Mouse (Mus musculus) hindbrain, postnatal 0 days (tissue): ENCODE data around the gene Cryab. TPM values are rescaled to one million over a fixed set of nuclear protein-coding genes. Genes with fewer than 3 reads are reported as not detected.

Source experiments
- ATAC-seq: fragments of 200-750 bp; cut with Nextera tagmentation; 2 replicates; pipeline ENCODE4 v1.8.0; 2017; ENCODE audit warnings: mild to moderate bottlenecking, moderate TSS enrichment, moderate library complexity
- DNase-seq: peaks from one replicate; pipeline ENCODE4 v3.0.0-alpha.2; 2015; ENCODE audit warnings: low spot score
- H3K27ac ChIP-seq: fragments of 300-500 bp; sonication (generic); 2 replicates; pipeline ENCODE4 v1.5.1; 2014; ENCODE audit warnings: mild to moderate bottlenecking
- H3K27me3 ChIP-seq: fragments of 300-500 bp; sonication (generic); 2 replicates; pipeline ENCODE4 v1.6.1; 2014; ENCODE audit warnings: low read length, mixed read lengths; ENCODE audit not compliant: insufficient read depth
- H3K36me3 ChIP-seq: fragments of 300-500 bp; sonication (generic); 2 replicates; pipeline ENCODE4 v1.6.1; 2014; ENCODE audit warnings: low read length, mixed read lengths; ENCODE audit not compliant: insufficient read depth
- H3K4me1 ChIP-seq: fragments of 300-500 bp; sonication (generic); 2 replicates; pipeline ENCODE4 v1.6.1; 2014; ENCODE audit warnings: antibody characterized with exemption, low read length, mixed read lengths; ENCODE audit not compliant: insufficient read depth
- H3K4me2 ChIP-seq: fragments of 300-500 bp; sonication (generic); 2 replicates; pipeline ENCODE4 v1.6.1; 2014; ENCODE audit warnings: low read depth, mild to moderate bottlenecking, low read length, moderate library complexity, mixed read lengths
- H3K4me3 ChIP-seq: fragments of 300-500 bp; sonication (generic); 2 replicates; pipeline ENCODE4 v1.5.1; 2014; ENCODE audit warnings: low read length
- H3K9ac ChIP-seq: fragments of 300-500 bp; sonication (generic); replicated peaks from 2 replicates; pipeline ENCODE4 v1.6.1; 2014; ENCODE audit warnings: mild to moderate bottlenecking, low read length, moderate library complexity, mixed read lengths
- H3K9me3 ChIP-seq: fragments of 300-500 bp; sonication (generic); 2 replicates; pipeline ENCODE4 v1.6.1; 2016; ENCODE audit warnings: low read length, mixed read lengths
- CTCF ChIP-seq: IDR thresholded peaks from 2 replicates; pipeline ENCODE4 v1.5.1; 2016; ENCODE audit warnings: antibody characterized with exemption, control low read depth, low read depth
- WGBS: fragments of 180-500 bp; shearing (Covaris S2); extraction: QIAGEN DNeasy Blood & Tissue Kit; methylation state at CpG from one replicate; pipeline ENCODE4 v1.1.7; 2014; 5-methylcytosine and 5-hydroxymethylcytosine counted together
- polyA plus RNA-seq: library from polyadenylated mRNA; unstranded; fragments of >200 nt; fragmentation: Nextera tagmentation; extraction: Ambion mirVana; gene quantifications from 2 replicates; pipeline ENCODE4 v1.2.1, GENCODE M21; 2015
- total RNA-seq: library from RNA; depleted of rRNA; stranded (reverse); fragments of >200 nt; gene quantifications from 2 replicates; pipeline ENCODE4 v1.2.3, GENCODE M21; 2014

Cryab gene
- total and polyA plus RNA-seq, 2 experiments from 2014 or later = 9.1 to 31.4 TPM

GRCm38 (mm10) chr9:50752784-50753615, 1.9 kb downstream of the Cryab start:
- no peak for TF ChIP-seq CTCF
- no peak overlapping the region; the same call in 1 of the 2 replicates for H3K9ac ChIP-seq
- H3K9me3 ChIP-seq = no peaks in the 10 kb centered on the region
- no peak overlapping the region for H3K4me3 ChIP-seq
- peak; percentile 62 for DNase-seq
- H3K4me1 ChIP-seq = peaks cover 9% of the 10 kb centered on the region
- no peaks in the 10 kb centered on the region for H3K36me3 ChIP-seq
- H3K27me3 ChIP-seq = no peaks in the 10 kb centered on the region
- peak overlapping the region; percentile 16 for H3K4me2 ChIP-seq
- peak; percentile 83 for ATAC-seq
- no peak overlapping the region for H3K27ac ChIP-seq
- 64% methylated on average over 17 of the region's 17 CpGs for WGBS

DNA sequence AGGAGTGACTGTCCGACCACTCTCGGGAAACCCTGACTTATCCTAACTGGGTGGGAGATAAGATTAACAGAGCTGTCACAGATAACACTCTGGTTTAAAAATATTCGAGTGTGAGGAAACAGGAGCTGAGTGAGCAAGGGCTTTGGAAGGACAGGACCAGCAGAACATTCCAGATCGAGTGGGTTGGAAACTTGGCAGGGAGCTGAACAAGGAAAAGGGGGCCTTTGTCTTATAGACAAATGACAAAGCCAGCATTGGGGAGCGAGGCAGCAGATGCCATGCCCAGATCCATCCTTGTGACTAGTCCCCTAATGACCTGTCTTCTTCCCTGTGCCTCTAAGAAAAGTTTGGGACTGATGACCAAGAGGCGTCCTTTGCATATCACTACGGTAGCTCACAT, 2.8 kb downstream of the Cryab start:
- 61% methylated on average over 7 of the region's 7 CpGs for WGBS
- ATAC-seq (no peak), DNase-seq (no peak)
- Histone ChIP-seq H3K4me2 (peak overlapping the region; percentile 16; the same call in 1 of the 2 replicates), H3K27me3 (no peaks in the 10 kb centered on the region), H3K36me3 (no peaks in the 10 kb centered on the region), H3K27ac (no peak overlapping the region), H3K4me1 (peaks cover 9% of the 10 kb centered on the region), H3K4me3 (no peak overlapping the region), H3K9me3 (no peaks in the 10 kb centered on the region), H3K9ac (no peak overlapping the region)
- TF ChIP-seq CTCF = no peak

- no peaks in the 10 kb centered on the region for H3K36me3 ChIP-seq
- no peak for TF ChIP-seq CTCF
- no peak overlapping the region for H3K4me2 ChIP-seq
- peaks cover 9% of the 10 kb centered on the region for H3K4me1 ChIP-seq
- H3K4me3 ChIP-seq = no peak overlapping the region
- no peak overlapping the region for H3K27ac ChIP-seq
- no peaks in the 10 kb centered on the region for H3K9me3 ChIP-seq
- 35% methylated on average over 5 of the region's 5 CpGs for WGBS
- no peaks in the 10 kb centered on the region for H3K27me3 ChIP-seq
- H3K9ac ChIP-seq = no peak overlapping the region
- DNase-seq (no peak), ATAC-seq (no peak)
Observed at GRCm38 (mm10) chr9:50756711-50757110, 5.6 kb downstream of the Cryab start.

DNA sequence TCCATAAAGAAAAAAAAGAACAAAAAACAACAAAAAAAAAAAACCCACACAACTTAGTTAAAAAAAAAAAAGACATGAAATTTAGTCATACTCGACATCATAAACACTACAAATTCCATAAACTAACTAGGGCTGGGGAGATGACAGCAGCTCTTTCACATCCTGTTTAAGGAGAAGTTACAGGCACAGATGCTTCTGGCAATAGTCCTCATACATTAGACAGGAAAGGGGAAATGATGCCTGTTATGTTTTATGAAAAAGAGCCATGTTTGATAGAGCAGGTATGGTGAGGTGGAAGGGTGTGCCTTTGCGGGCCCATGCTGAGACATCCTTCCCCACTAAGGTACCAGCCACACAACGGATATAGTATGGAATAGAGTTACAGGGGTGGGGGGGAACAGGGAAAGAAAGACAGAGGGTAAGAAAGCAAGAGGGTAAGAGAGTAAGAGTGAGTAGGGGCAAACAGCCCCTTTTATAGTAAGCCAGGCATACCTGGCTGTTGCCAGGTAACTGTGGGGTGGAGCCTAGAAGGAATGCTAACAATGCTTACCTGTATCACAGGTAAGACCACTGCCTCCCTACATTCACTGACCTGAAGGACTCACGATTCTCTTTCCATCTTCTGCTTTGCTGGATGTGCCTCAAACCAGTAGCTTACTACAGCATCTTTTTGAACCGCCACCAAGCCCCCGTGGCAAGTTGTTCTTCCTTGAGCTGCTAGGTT, 10.6 kb downstream of the Cryab start:
- Histone ChIP-seq H3K27ac (no peak overlapping the region), H3K9me3 (no peaks in the 10 kb centered on the region), H3K36me3 (0 out of 2 replicates have a peak, but pooled peaks cover 4% of the 10 kb centered on the region), H3K27me3 (no peaks in the 10 kb centered on the region), H3K4me3 (no peak overlapping the region), H3K4me2 (no peak overlapping the region), H3K4me1 (no peaks in the 10 kb centered on the region), H3K9ac (no peak overlapping the region)
- no peak for DNase-seq
- WGBS = 66% methylated on average over 6 of the region's 6 CpGs
- no peak for TF ChIP-seq CTCF
- no peak for ATAC-seq

DNA sequence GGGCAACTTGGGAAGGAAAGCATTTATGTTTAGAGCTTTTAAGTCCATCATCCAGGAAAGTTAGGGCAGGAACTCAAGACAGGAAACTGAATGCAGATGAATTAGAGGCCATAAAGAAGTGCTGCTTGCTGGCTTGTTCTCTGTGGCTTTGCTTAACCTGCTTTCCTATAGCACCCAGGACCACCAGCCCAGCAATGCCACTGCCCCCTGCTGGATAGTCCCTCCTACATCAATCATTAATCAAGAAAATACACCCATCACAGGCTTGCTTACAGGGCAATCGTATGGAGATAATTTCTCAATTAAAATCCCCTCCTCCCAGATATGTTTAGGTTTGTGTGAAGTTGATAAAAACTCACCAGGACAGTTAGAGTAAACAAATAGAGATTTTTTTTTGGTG, 12.2 kb downstream of the Cryab start:
- no peak overlapping the region for H3K27ac ChIP-seq
- DNase-seq (peak; percentile 27), ATAC-seq (no peak)
- H3K4me1 ChIP-seq = no peaks in the 10 kb centered on the region; the same call in 1 of the 2 replicates
- peak; percentile 64 for TF ChIP-seq CTCF
- H3K4me2 ChIP-seq = no peak overlapping the region
- WGBS = 68% methylated on average over 1 of the region's 1 CpGs
- no peak overlapping the region for H3K9ac ChIP-seq
- H3K9me3 ChIP-seq = no peaks in the 10 kb centered on the region
- no peak overlapping the region for H3K4me3 ChIP-seq
- H3K27me3 ChIP-seq = no peaks in the 10 kb centered on the region
- H3K36me3 ChIP-seq = 0 out of 2 replicates have a peak, but pooled peaks cover 4% of the 10 kb centered on the region

DNA sequence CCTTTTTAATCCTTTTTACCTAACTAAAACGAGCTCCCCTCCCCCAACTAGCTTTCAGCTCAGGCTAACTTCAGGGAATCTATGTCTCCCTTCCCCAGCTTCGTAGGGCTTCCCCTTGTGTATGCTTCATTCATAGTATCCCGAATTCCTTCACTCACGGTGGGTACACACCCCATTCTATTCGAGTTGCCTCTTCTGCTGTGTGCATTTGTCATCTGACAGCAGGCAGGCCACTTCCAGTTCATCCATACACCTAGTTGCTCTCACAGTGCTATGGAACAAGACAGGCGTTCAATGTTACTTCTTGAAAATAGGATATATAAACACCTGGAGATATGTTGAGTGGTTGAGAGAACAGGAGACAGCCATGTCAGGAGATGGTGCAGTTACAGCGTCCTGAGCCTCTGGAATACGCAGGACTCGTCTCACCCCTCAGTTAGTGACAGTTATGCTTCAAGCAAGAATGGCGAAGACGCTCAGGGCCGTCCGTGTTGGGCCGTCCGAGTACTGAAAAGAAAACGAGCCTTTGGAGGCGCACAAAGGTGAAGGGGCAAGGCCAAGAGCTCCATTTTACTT, 16.5 kb downstream of the Cryab start:
- WGBS = 5% methylated on average over 17 of the region's 17 CpGs
- no peaks in the 10 kb centered on the region for H3K9me3 ChIP-seq
- peak; percentile 5 for DNase-seq
- H3K4me1 ChIP-seq = peaks cover 7% of the 10 kb centered on the region; the same call in 1 of the 2 replicates
- no peaks in the 10 kb centered on the region for H3K27me3 ChIP-seq
- peaks cover 5% of the 10 kb centered on the region; the same call in 1 of the 2 replicates for H3K36me3 ChIP-seq
- peak overlapping the region; percentile 88 for H3K27ac ChIP-seq
- no peak for TF ChIP-seq CTCF
- H3K4me3 ChIP-seq = peak overlapping the region; percentile 51
- ATAC-seq = peak; percentile 5; the same call in 1 of the 2 replicates
- peak overlapping the region; percentile 92 for H3K4me2 ChIP-seq
- H3K9ac ChIP-seq = peak overlapping the region; percentile 59
